Mouse (Mus musculus): ENCODE measurements around the gene Ms4a15.

Ms4a15 gene

DNA sequence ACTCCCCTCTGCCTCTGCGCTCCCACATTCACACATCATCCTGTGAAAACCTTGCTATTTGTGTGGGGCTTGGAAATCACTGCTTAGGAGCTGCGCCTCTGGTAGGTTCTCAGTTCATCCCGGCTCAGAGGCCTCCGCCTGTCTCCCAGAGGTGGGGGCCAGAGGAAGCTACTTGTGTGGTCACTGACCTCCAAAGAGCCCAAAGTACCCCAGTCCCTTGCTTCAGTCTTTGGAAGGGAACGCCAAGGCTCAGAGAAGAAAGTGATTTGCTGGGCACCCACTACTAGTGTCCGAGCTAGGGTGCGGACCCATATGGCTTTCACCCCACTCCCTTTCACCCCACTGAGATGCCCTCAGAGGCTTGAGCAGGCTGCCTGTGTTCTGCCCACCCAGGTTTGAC, at the start of gene Ms4a15:
Gene Ms4a15, minus strand, starts transcription at position 101 of the 400 bp plus-strand sequence.
- no peak for DNase-seq (ENCODE audit: extremely low spot score, low spot score)

DNA sequence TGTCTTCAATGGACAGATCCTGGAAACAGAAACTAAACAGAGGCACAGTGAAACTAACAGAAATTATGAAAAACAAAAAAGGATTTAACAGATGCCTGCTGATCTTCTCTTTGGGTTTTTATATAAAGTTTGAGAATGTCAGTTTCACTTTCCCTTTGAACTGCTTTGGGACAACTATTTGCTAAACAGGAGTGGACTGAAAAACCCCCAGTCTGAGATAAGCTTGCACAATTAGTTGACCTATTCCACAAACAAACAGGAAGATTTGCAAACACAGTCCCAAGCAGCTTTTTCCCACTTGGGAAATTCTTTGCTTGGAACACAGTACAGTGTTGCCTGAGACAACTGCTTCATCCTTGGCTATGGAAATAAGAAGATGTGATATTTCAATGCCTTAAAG, 44.5 kb upstream of the Ms4a15 start:
- no peak for DNase-seq (ENCODE audit: extremely low spot score, low spot score)

DNA sequence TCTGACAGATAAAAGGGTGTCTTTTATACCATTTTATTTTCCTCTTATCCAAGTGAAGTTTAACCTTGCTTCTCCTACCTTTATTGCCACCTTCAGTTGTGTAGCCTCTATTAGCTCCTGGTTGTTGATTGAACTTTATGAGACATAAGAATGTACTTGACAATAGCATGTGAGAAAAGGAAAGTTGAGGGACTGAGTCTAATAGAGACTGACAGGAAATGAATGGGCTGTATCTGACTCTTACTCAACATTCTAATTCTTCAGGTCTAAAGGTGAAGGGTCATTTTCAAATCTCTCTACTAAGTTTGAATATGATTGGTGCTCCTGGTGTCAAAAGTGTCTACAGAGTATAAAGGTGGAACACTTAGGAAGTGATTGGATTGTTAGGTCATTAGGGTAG, 29.3 kb upstream of the Ms4a15 start:
- DNase-seq (ENCODE audit: extremely low spot score, low spot score): no peak

DNA sequence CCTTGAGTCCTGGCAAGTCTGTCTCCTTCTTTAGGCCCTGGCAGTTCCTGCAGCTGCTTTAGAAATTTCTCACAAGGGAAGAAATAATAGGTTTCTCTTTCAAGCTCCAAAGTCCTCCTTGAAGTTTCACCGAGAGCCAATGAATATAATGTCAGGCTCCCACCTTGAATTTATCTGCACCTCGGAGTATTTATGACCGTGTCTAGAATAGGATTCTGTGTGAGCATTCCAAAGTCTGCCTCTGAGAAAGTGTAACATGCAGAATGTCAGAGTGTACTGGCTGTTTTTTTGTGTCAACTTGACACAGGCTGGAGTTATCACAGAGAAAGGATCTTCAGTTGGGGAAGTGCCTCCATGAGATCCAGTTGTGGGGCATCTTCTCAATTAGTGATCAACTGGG, 24.8 kb upstream of the Ms4a15 start, which contains the start of gene Ms4a18:
Gene Ms4a18, minus strand, starts transcription at position 141 of the 400 bp plus-strand sequence.
- DNase-seq (ENCODE audit: extremely low spot score, low spot score): no peak

- DNase-seq (ENCODE audit: extremely low spot score, low spot score): no peak
Observed at GRCm38 (mm10) chr19:11017251-11017650, 24.2 kb upstream of the Ms4a15 start.

DNA sequence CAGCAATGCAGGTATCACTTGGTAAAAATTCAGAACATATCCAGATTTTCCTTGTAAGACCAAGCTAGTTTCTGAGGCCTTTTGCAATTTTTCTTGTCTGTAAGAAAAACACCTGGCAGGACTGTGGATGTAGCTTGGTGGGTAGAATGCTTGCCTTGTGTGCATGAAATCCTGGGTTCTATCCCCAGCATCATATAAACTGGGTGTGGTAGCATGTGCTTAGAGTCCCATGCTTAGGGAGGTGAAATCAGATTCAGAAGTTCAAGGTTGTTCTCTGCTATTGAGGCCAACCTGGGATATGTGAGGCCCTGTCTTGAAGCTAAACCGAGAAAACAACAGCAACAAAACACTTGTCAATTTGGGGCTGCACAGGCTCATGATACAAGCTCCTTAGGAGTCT, 22.9 kb upstream of the Ms4a15 start:
- no peak for DNase-seq (ENCODE audit: extremely low spot score, low spot score)

DNA sequence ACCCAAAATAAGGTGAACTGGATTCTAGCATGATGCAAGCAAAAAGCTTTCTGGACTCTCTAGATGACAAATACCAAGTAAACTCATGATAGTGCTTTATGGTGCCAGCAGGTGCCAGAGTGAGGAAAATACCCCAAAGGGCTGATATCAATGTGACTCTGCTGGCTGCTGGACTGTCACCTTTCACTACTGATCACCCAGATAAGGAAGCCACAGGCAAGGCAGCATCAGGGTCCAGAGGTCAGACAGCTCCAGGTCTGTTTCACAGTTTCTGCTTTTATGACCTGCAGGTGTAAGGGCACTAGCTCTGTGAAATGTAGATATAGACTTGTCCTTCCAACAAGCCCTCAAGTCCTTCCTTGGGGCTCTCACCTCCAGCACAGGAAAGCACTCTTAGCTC, 22.4 kb upstream of the Ms4a15 start:
- no peak for DNase-seq (ENCODE audit: extremely low spot score, low spot score)

DNA sequence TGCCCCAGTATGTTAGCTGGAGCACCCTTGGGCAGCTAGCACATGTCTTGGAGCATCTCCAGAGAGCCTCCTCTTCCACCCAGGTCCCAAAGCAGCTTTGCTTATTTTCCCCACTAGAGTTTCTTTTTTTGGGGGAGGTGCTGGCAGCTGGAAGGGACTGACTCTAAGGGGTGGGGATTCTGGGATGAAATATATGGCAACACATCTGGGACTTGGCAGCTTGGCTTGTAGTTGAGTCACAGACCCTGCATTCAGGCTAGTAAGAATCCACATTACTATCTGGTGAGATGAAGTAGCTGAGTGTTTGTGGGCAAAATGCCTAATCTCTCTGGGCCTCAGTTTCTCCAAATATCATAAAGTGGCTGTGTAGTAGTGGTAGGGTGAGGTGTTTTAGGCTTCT, 1.1 kb downstream of the Ms4a15 start:
- DNase-seq (ENCODE audit: extremely low spot score, low spot score): no peak

- DNase-seq (ENCODE audit: extremely low spot score, low spot score): no peak
Observed at GRCm38 (mm10) chr19:10990751-10991150, 2.3 kb downstream of the Ms4a15 start.

GRCm38 (mm10) chr19:10988563-10988962, 4.5 kb downstream of the Ms4a15 start:
- no peak for DNase-seq (ENCODE audit: extremely low spot score, low spot score)

DNA sequence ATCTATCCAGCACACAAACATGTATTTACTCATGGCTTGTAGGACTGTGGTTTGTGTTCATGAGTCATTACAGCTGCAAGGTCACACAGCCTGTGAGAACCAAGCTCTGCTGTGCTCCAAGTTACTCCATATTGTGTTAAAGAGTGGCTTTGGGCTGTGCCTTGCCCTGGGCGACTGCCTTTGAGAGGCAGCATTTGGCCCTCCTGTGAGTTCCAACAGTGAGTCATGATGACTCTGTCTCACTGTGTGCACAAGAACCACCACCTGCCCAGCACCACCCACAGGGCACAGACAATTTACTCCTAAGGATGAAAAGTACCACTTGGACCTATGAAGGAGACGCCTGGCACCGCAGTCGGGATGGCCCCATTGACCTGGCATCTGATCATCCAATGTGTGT, 7.2 kb downstream of the Ms4a15 start:
- no peak for DNase-seq (ENCODE audit: extremely low spot score, low spot score)

DNA sequence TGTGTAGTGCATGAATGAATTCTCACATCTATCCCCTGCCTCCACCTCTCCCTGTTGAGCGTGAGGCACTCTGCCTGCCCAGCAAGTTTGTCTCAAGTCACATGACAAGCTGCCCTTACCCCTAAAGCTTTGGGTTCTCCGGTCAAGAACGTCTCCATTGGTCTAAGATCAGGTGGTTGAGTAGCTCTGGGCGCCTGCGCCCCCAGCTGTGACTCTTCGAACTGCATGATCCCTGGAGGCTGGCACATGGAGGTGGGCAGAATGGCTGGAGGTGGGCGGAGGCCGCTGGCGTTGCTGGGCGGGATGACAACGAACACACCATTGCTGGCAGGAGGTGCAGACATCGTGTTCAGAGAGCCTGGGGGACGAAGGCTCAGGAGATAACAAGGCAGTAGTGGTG, 8.5 kb downstream of the Ms4a15 start:
- no peak for DNase-seq (ENCODE audit: extremely low spot score, low spot score)

GRCm38 (mm10) chr19:10983146-10983545, 9.9 kb downstream of the Ms4a15 start:
- DNase-seq (ENCODE audit: extremely low spot score, low spot score): peak; percentile 26

DNA sequence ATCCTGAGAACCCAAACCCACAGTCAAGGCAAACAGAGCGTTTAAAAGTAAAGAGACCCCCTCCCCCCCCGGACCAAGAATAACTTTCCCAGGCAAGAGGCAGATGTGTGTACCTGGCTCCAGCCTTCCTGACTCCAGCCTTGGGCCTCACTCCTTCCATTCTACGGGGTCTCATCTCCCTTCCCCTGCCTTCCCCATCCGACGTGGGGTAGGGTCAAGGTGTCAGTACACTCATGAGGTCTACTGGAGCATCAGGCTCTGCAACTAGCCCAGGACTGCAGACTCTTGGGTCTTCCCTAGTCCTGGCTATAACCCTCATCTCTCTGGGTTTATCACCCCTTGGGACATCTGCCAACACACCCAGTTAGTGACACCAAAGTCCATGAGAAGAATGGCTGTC, 12.8 kb downstream of the Ms4a15 start:
- no peak for DNase-seq (ENCODE audit: extremely low spot score, low spot score)

- DNase-seq (ENCODE audit: extremely low spot score, low spot score): peak; percentile 71
Observed at GRCm38 (mm10) chr19:10979184-10980168, 13.6 kb downstream of the Ms4a15 start.

DNA sequence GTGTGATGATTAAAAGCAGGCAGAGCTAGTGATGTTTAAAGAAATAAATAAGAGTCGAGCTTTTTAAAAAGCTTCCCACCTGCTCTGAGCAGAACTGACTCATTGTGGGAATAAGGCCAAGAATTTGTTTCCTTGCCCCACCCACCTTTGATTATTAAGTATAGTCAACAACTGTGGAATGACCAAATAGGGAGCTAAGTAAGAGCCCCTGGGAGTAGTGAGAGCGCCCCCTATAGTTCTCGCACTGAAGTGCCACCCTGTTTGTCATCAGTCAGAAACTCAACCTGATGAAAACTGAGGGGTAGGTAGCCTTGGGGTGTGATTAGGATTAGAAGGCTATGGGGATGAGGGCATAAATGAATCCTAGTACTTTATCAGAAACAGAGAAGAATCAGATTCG, 16.7 kb downstream of the Ms4a15 start:
- DNase-seq (ENCODE audit: extremely low spot score, low spot score): no peak

DNA sequence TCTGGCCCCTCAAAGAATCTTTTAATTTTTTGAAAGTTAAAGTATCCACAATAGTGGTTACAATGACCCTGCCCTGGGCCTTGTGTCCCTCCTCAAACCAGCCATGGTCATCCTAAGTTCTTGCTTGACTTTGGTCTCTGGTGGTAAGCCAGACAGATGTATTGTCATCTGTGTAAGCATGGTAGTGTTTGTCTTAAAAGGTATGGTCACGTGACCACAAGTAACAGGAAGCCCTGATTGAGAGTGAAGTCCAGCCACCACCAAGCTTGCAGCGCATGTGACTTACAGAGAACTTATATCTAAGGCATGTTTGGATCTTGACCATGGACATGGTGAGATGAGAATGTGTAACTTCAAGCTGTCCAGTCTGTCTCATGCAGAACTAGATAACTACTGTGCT, 17.9 kb downstream of the Ms4a15 start:
- no peak for DNase-seq (ENCODE audit: extremely low spot score, low spot score)

- no peak for DNase-seq (ENCODE audit: extremely low spot score, low spot score)
Observed at GRCm38 (mm10) chr19:10974238-10974865, 18.7 kb downstream of the Ms4a15 start, which contains the start of gene Ms4a10. Ms4a10 (minus strand) TSS chr19:10974670.

DNA sequence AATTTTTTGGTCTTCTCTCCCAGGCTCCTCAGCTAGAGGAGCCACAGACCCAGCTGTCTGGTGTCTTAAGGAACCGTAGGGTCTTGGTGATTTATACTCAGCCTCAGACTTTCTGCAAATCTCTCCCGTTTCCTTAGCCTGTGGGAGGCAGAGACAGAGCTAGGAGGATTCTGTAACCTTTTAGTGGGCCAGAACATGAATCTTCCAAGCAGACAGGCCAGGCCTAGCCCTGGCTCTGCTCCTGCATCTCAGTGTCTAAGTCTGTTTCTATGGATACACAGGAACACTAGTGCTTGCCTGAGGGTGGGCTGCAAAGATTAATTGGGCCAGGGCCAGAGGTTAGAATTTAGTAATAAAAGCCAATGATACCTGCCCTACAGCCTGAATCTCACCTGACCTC, 19.9 kb downstream of the Ms4a15 start:
- peak; percentile 22 for DNase-seq (ENCODE audit: extremely low spot score, low spot score)

DNA sequence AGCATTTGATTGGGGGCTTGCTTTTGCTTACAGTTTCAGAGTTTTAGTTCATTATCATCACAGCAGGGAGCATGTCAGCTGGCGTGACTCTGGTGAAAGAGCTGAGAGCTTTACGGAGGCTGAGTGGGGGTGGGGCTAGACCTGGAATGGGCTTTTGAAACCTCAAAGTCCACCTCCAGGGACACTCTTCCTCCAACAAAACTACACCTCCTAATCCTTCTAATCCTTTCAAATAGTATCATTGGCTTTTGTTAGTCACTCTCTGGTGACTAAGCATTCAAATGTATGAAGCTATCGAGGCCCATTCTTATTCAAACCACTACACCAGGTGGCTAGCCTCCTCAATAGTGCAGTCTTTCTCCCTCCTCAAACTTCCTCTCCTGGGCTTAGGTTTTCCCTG, 20.4 kb downstream of the Ms4a15 start:
- DNase-seq (ENCODE audit: extremely low spot score, low spot score): no peak

DNA sequence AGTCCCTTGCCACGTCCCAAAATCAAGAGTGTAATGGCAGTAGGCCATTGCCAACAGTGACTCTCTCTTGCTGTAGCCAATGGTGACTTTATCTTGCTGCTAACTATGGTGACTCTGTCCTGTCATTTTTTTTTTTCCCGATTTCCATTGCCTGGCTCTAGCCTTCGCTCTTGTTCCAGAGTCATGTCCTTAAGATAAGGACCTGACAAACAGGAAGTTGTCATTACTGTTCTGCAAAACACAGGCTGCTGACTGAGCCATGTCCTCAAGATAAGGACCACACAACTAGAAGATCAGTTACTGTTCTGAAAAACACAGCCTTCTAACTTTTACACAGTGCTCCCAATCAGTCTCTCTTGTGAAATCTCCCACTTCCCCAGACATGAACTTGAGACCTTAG, 22.6 kb downstream of the Ms4a15 start:
- no peak for DNase-seq (ENCODE audit: extremely low spot score, low spot score)

DNA sequence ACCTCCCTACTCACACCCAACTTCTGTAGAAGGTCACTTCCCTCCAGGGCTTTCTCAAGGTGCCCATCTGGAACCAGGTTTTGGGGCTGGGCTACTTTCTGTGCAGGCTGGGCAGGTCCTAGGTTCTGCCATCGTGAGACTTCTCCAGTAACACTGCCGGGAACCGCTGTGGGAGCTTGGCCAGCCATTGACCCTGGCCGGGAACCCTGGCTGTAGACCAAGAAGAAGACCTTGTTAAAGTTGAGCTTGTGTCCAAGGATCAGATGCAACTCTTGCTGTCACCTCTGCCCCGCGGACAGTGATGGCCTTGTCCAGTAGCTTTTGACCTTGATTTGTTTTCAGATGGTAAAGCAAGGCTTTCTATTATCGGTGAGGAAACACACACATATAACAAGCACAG, 24.5 kb downstream of the Ms4a15 start:
- DNase-seq (ENCODE audit: extremely low spot score, low spot score): no peak

- no peak for DNase-seq (ENCODE audit: extremely low spot score, low spot score)
Observed at GRCm38 (mm10) chr19:10965721-10966120, 27.3 kb downstream of the Ms4a15 start.
